Mouse (Mus musculus) C2C12 (cell line): Measurements from ENCODE around the gene Mtg2. TPM values are rescaled to one million over a fixed set of nuclear protein-coding genes. Genes with fewer than 3 reads are reported as not detected.

Experiments
- H3K27me3 ChIP-seq: one replicate; pipeline ENCODE4 v1.6.1; 2011; ENCODE audit not compliant: control insufficient read depth, insufficient read depth, insufficient read length
- H3K36me3 ChIP-seq: one replicate; pipeline ENCODE4 v1.6.1; 2011; ENCODE audit not compliant: control insufficient read depth, insufficient read depth
- H3K4me3 ChIP-seq: one replicate; pipeline ENCODE4 v1.5.1; 2011; ENCODE audit warnings: mild to moderate bottlenecking, control low read depth; ENCODE audit not compliant: poor library complexity, insufficient read depth, severe bottlenecking
- H3K79me2 ChIP-seq: one replicate; pipeline ENCODE4 v1.6.1; 2011; ENCODE audit not compliant: control insufficient read depth, insufficient read depth
- H3K79me3 ChIP-seq: one replicate; pipeline ENCODE4 v1.6.1; 2011; ENCODE audit warnings: low read depth, control low read depth
- H3ac ChIP-seq: one replicate; pipeline ENCODE3; 2011; ENCODE audit warnings: low read depth; ENCODE audit not compliant: control insufficient read depth, insufficient read length
- CEBPB ChIP-seq: IDR thresholded peaks from one replicate; pipeline ENCODE4 v1.6.1; 2011; ENCODE audit warnings: low read depth, mild to moderate bottlenecking, control low read depth, moderate library complexity
- CTCF ChIP-seq: IDR thresholded peaks from one replicate; pipeline ENCODE4 v1.5.1; 2011; ENCODE audit not compliant: control insufficient read depth, insufficient read depth, insufficient read length
- FOSL1 ChIP-seq: IDR thresholded peaks from one replicate; pipeline ENCODE4 v1.8.0; 2011; ENCODE audit warnings: mild to moderate bottlenecking, low read length; ENCODE audit not compliant: poor library complexity, insufficient read depth, severe bottlenecking
- MAX ChIP-seq: IDR thresholded peaks from one replicate; pipeline ENCODE4 v1.6.1; 2011; ENCODE audit warnings: mild to moderate bottlenecking, control low read depth
- MYOD1 ChIP-seq: IDR thresholded peaks from one replicate; pipeline ENCODE4 v1.6.1; 2011; ENCODE audit warnings: low read depth; ENCODE audit not compliant: control insufficient read depth, insufficient read length
- MYOG ChIP-seq: IDR thresholded peaks from one replicate; pipeline ENCODE4 v1.6.1; 2011; ENCODE audit not compliant: control insufficient read depth, insufficient read length; ENCODE audit errors: extremely low read depth
- USF1 ChIP-seq: IDR thresholded peaks from one replicate; pipeline ENCODE4 v1.6.1; 2011; ENCODE audit warnings: low read depth, mild to moderate bottlenecking, control low read depth, moderate library complexity
- polyA plus RNA-seq: library from polyadenylated mRNA; unstranded; fragments of >200 nt; fragmentation: generic; extraction: Trizol; gene quantifications from one replicate; pipeline ENCODE4 v1.2.1, GENCODE M21; 2012; ENCODE audit warnings: missing spikeins

Gene Mtg2
- polyA plus RNA-seq, 1 experiment = 18.0 TPM

GRCm38 (mm10) chr2:180072886-180073285 lies 2.5 kb downstream of the Mtg2 start:
- Histone ChIP-seq H3K4me3 (no peak overlapping the region), H3ac (no peak overlapping the region), H3K79me3 (no peaks in the 10 kb centered on the region), H3K79me2 (peaks cover 15% of the 10 kb centered on the region), H3K27me3 (no peaks in the 10 kb centered on the region), H3K36me3 (peaks cover 13% of the 10 kb centered on the region)
- TF ChIP-seq MYOD1 (no peak), MYOG (no peak), MAX (no peak), CTCF (no peak), FOSL1 (no peak), USF1 (no peak), CEBPB (no peak)

- Histone ChIP-seq H3K27me3 (no peaks in the 10 kb centered on the region), H3K36me3 (peaks cover 15% of the 10 kb centered on the region), H3K79me2 (no peaks in the 10 kb centered on the region), H3K4me3 (no peak overlapping the region), H3K79me3 (no peaks in the 10 kb centered on the region), H3ac (no peak overlapping the region)
- TF ChIP-seq MAX = no peak
- TF ChIP-seq CTCF = no peak
- no peak for TF ChIP-seq MYOG
- no peak for TF ChIP-seq CEBPB
- no peak for TF ChIP-seq MYOD1
- TF ChIP-seq FOSL1 = no peak
- TF ChIP-seq USF1 = no peak
These were observed 7.2 kb downstream of the Mtg2 start for GRCm38 (mm10) chr2:180077622-180078021.

DNA sequence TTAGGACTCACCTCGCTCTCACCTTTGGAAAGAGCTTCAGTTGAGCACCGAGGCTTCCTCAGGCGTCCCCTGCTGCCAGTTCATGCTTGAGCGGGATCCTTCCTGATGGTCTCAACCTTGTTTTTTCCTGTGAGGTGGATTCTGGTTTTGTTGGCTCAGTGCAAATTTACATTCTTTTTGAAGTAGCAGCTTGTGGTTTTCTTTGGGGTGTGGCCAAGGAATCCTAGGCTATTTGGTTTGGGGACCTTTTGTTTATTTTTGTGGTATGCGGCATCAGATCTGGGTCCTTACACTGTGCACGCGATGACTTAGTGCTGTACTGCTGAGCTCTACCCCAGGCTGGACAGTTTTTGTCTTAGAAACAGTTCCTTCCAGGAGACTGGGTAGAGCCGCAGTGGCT lies 10.3 kb downstream of the Mtg2 start:
- H3K36me3 ChIP-seq = peaks cover 34% of the 10 kb centered on the region
- no peak for TF ChIP-seq CEBPB
- TF ChIP-seq MYOD1 = no peak
- TF ChIP-seq FOSL1 = no peak
- no peak for TF ChIP-seq USF1
- no peak for TF ChIP-seq CTCF
- no peak for TF ChIP-seq MAX
- TF ChIP-seq MYOG = no peak
- H3K79me2 ChIP-seq = no peaks in the 10 kb centered on the region
- no peaks in the 10 kb centered on the region for H3K27me3 ChIP-seq
- H3K79me3 ChIP-seq = no peaks in the 10 kb centered on the region
- H3K4me3 ChIP-seq = no peak overlapping the region
- no peak overlapping the region for H3ac ChIP-seq

DNA sequence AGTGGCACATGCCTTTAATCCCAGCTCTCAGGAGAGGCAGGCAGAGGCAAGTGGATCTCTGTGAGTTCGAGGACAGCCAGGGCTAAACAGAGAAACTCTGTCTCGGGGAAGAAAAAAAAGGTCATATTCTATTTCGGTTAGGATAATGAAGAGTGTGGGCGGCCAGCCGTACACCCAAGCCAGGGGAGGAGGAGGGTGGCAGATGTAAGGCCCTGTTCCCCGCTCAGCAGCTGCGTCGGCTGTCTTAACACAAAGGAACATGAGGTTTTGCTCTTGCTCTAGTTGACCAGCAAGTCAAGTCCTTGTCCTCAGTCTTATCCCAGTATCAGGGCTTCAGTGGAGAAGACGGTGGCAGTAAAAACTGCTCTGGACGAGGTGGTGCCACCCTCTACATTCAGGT lies 12.7 kb downstream of the Mtg2 start:
- H3K79me3 ChIP-seq = no peaks in the 10 kb centered on the region
- TF ChIP-seq MAX (no peak), MYOD1 (no peak), USF1 (no peak), CEBPB (no peak), CTCF (no peak), MYOG (no peak), FOSL1 (no peak)
- no peak overlapping the region for H3ac ChIP-seq
- H3K4me3 ChIP-seq = no peak overlapping the region
- H3K79me2 ChIP-seq = no peaks in the 10 kb centered on the region
- peaks cover 32% of the 10 kb centered on the region for H3K36me3 ChIP-seq
- no peaks in the 10 kb centered on the region for H3K27me3 ChIP-seq

DNA sequence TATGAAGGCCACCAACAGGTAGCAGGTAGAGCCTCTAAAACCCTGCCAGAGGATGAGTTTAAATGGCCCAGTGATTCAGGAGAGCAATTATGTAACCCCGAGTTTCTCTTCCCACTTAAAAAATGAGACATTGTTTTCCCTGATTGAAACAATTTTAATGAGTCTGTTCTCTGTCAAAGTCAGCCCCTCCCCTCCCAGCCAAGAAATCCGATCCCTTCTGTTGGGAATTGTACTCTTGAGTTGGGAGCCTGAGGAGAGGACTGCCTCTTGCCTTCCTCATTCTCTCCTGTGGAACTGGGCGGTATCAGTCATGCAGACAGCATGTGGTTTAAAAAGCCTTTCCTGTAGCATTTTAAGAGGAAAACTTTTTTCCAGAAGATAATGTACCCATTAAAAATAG lies 14.2 kb downstream of the Mtg2 start:
- TF ChIP-seq MYOG = no peak
- TF ChIP-seq MYOD1 = no peak
- TF ChIP-seq MAX = no peak
- no peak for TF ChIP-seq CEBPB
- no peak for TF ChIP-seq USF1
- no peak for TF ChIP-seq CTCF
- no peak for TF ChIP-seq FOSL1
- no peak overlapping the region for H3ac ChIP-seq
- no peaks in the 10 kb centered on the region for H3K79me2 ChIP-seq
- peaks cover 32% of the 10 kb centered on the region for H3K36me3 ChIP-seq
- H3K27me3 ChIP-seq = peaks cover 10% of the 10 kb centered on the region
- no peaks in the 10 kb centered on the region for H3K79me3 ChIP-seq
- H3K4me3 ChIP-seq = no peak overlapping the region
